8 mouse cellular contexts compared by ENCODE assay signal in genomic region chr11:49848080-49848815, GRCm38 (mm10). TPM values are rescaled to one million over a fixed set of nuclear protein-coding genes. Genes with fewer than 3 reads are reported as not detected.
DNase-seq lines count a peak whose midpoint lies in the region; ATAC-seq and TF ChIP-seq lines count a peak whose summit lies in the region.

No protein-coding gene starts in this region.

- H3K4me2 ChIP-seq in embryonic facial prominence, embryonic 13.5 days: peak overlapping the region; percentile 88
- H3K4me2 ChIP-seq in hindbrain, embryonic 15.5 days: peak overlapping the region; percentile 78
- peak overlapping the region; percentile 68 for H3K4me2 ChIP-seq in liver, embryonic 14.5 days (ENCODE audit: low read depth)

- no peak for TF ChIP-seq EP300 in liver, embryonic 14.5 days (IDR thresholded peaks at IDR 0.05; ENCODE audit: low read depth)

- no peak for ATAC-seq in embryonic facial prominence, embryonic 13.5 days (ENCODE audit: insufficient number of reproducible peaks, insufficient read depth, low FRiP score, low TSS enrichment, low read depth)
- no peak for ATAC-seq in hindbrain, embryonic 15.5 days (ENCODE audit: low FRiP score, low read depth)
- ATAC-seq in liver, embryonic 14.5 days (ENCODE audit: insufficient read depth): no peak

- no peak for TF ChIP-seq CTCF in liver, embryonic 14.5 days (IDR thresholded peaks at IDR 0.05; ENCODE audit: low read depth)

- peak; percentile 20 for DNase-seq in ovary, postnatal 36 days (ENCODE audit: low spot score)
- DNase-seq in ovary, adult 18-20 months (ENCODE audit: low spot score): no peak
- no peak for DNase-seq in liver, embryonic 14.5 days (ENCODE audit: low read depth in 3 of 3, low spot score in 3 of 3)
- DNase-seq in testis, postnatal 14 days (ENCODE audit: low spot score): peak; percentile 64
- DNase-seq in frontal cortex, postnatal 36 days (ENCODE audit: low spot score in 2 of 2): no peak
- no peak for DNase-seq in gastrocnemius, postnatal 4 days (ENCODE audit: low spot score in 2 of 2)

- H3K9me3 ChIP-seq in embryonic facial prominence, embryonic 13.5 days: no peaks in the 10 kb centered on the region
- H3K9me3 ChIP-seq in hindbrain, embryonic 15.5 days: no peaks in the 10 kb centered on the region
- H3K9me3 ChIP-seq in liver, embryonic 14.5 days (ENCODE audit: control insufficient read depth, low read length): no peaks in the 10 kb centered on the region

- 67% methylated on average over 4 of the region's 4 CpGs for WGBS in embryonic facial prominence, embryonic 13.5 days
- WGBS in hindbrain, embryonic 15.5 days: 52% methylated on average over 4 of the region's 4 CpGs
- WGBS in liver, embryonic 14.5 days (ENCODE audit: insufficient replicate concordance): 39% methylated on average over 4 of the region's 4 CpGs

- no peak overlapping the region for H3K4me3 ChIP-seq in embryonic facial prominence, embryonic 13.5 days
- peak overlapping the region; percentile 87 for H3K4me3 ChIP-seq in hindbrain, embryonic 15.5 days
- H3K4me3 ChIP-seq in liver, embryonic 14.5 days (ENCODE audit: insufficient read depth in 1 of 2, low read depth in 2 of 2, low read length in 2 of 2): peak overlapping the region; percentile 30 to 79

- H3K9ac ChIP-seq in embryonic facial prominence, embryonic 13.5 days: peak overlapping the region; percentile 49; the same call in 1 of the 2 replicates
- H3K9ac ChIP-seq in hindbrain, embryonic 15.5 days: peak overlapping the region; percentile 92
- H3K9ac ChIP-seq in liver, embryonic 14.5 days (replicated peaks): peak overlapping the region; percentile 10

- no peaks in the 10 kb centered on the region for H3K27me3 ChIP-seq in embryonic facial prominence, embryonic 13.5 days
- H3K27me3 ChIP-seq in hindbrain, embryonic 15.5 days: no peaks in the 10 kb centered on the region
- H3K27me3 ChIP-seq in liver, embryonic 14.5 days (ENCODE audit: control insufficient read depth, insufficient read depth, low read length): no peaks in the 10 kb centered on the region

- H3K27ac ChIP-seq in embryonic facial prominence, embryonic 13.5 days: no peak overlapping the region
- H3K27ac ChIP-seq in hindbrain, embryonic 15.5 days (replicated peaks): no peak overlapping the region
- H3K27ac ChIP-seq in liver, embryonic 14.5 days: peak overlapping the region; percentile 40

- H3K36me3 ChIP-seq in embryonic facial prominence, embryonic 13.5 days: peaks cover 12% of the 10 kb centered on the region
- H3K36me3 ChIP-seq in hindbrain, embryonic 15.5 days: peaks cover 13% of the 10 kb centered on the region; the same call in 1 of the 2 replicates
- H3K36me3 ChIP-seq in liver, embryonic 14.5 days (replicated peaks; ENCODE audit: control insufficient read depth, insufficient read depth, low read depth): no peaks in the 10 kb centered on the region

- peaks cover 19% of the 10 kb centered on the region for H3K4me1 ChIP-seq in embryonic facial prominence, embryonic 13.5 days
- H3K4me1 ChIP-seq in hindbrain, embryonic 15.5 days (replicated peaks): peaks cover 30% of the 10 kb centered on the region
- peaks cover 13 to 29% of the 10 kb centered on the region in 2 experiments for H3K4me1 ChIP-seq in liver, embryonic 14.5 days (replicated peaks; ENCODE audit: control insufficient read depth in 2 of 2, insufficient read depth in 2 of 2, low read length in 1 of 2)

RNA-seq across cellular contexts. Expression of gene Mapk9, which starts 1.7 kb away (rescaled TPM):
- polyA plus RNA-seq in embryonic facial prominence, embryonic 13.5 days (2015; fragmentation: Nextera tagmentation; extraction: Ambion mirVana): 28.8 and 31.8 TPM in 2 replicates
- 69.5 and 69.6 TPM in 2 replicates for polyA plus RNA-seq in hindbrain, embryonic 15.5 days (2015; fragmentation: Nextera tagmentation; extraction: Ambion mirVana)
- polyA plus RNA-seq in liver, embryonic 14.5 days (2012; rRNA removed): 8.1 and 11.9 TPM in 2 replicates
- polyA plus RNA-seq in liver, embryonic 14.5 days (2014; fragmentation: Nextera tagmentation; extraction: Ambion mirVana): 18.5 and 20.2 TPM in 2 replicates
- 10 to 100 TPM; 44.6 to 50.8 TPM for total RNA-seq in gastrocnemius, postnatal 4 days (2021)

RNA-seq across cellular contexts. Expression of gene Rasgef1c, which starts 53.4 kb away (rescaled TPM):
- polyA plus RNA-seq in embryonic facial prominence, embryonic 13.5 days (2015; fragmentation: Nextera tagmentation; extraction: Ambion mirVana): 0.11 and 0.24 TPM in 2 replicates
- 31.8 and 36.6 TPM in 2 replicates for polyA plus RNA-seq in hindbrain, embryonic 15.5 days (2015; fragmentation: Nextera tagmentation; extraction: Ambion mirVana)
- 0.04 TPM in 1 of 2 replicates, not detected in the other for polyA plus RNA-seq in liver, embryonic 14.5 days (2012; rRNA removed)
- not detected in 2 replicates for polyA plus RNA-seq in liver, embryonic 14.5 days (2014; fragmentation: Nextera tagmentation; extraction: Ambion mirVana)
- 1 to 10 TPM; 2.3 TPM for total RNA-seq in gastrocnemius, postnatal 4 days (2021)

RNA-seq across cellular contexts. Expression of gene Gfpt2, which starts 54.3 kb away (rescaled TPM):
- polyA plus RNA-seq in embryonic facial prominence, embryonic 13.5 days (2015; fragmentation: Nextera tagmentation; extraction: Ambion mirVana): 27.1 and 35.5 TPM in 2 replicates
- 6.4 and 6.8 TPM in 2 replicates for polyA plus RNA-seq in hindbrain, embryonic 15.5 days (2015; fragmentation: Nextera tagmentation; extraction: Ambion mirVana)
- 0.39 TPM in 2 replicates for polyA plus RNA-seq in liver, embryonic 14.5 days (2012; rRNA removed)
- 0.39 and 0.90 TPM in 2 replicates for polyA plus RNA-seq in liver, embryonic 14.5 days (2014; fragmentation: Nextera tagmentation; extraction: Ambion mirVana)
- total RNA-seq in gastrocnemius, postnatal 4 days (2021): 10 to 100 TPM; 14.5 to 18.0 TPM

Comparison
In these comparisons a context has a peak if more than half of its experiments do, and no peak if none do; other contexts are left out.
1. DNase-seq: peak in ovary, postnatal 36 days (single experiment) and testis, postnatal 14 days (single experiment); none in ovary, adult 18-20 months (single experiment), liver, embryonic 14.5 days (0 of 3), frontal cortex, postnatal 36 days (0 of 2) and gastrocnemius, postnatal 4 days (0 of 2).
2. H3K9ac ChIP-seq: peak in every context shown above with its lines; median percentile 92 in hindbrain, embryonic 15.5 days; 49 in embryonic facial prominence, embryonic 13.5 days; 10 in liver, embryonic 14.5 days.
3. RNA of gene Rasgef1c, which starts 53.4 kb away (polyA plus RNA-seq): 31.8 to 36.6 TPM in hindbrain, embryonic 15.5 days; 0.11 to 0.24 TPM in embryonic facial prominence, embryonic 13.5 days and 0.04 TPM in liver, embryonic 14.5 days; every median in the first group is over 10 times any median in the second.
4. Peak in every context shown above with its lines, with median percentiles within 50 percentile points of each other: H3K4me2 ChIP-seq.